Mouse (Mus musculus) liver, adult 2 months (tissue): Measurements from ENCODE around the gene Epn2. TPM values are rescaled to one million over a fixed set of nuclear protein-coding genes. Genes with fewer than 3 reads are reported as not detected.
A peak's percentile ranks its signal among the peaks of the same experiment; 100 is the strongest.
"Not testable (repeated sequence)": the region's sequence is repeated elsewhere in the genome, so short reads cannot be mapped to it uniquely, and the experiment has no call there.

Experiments used
- DNase-seq: peaks from one replicate; pipeline ENCODE4 v3.0.0-alpha.2; 2011; ENCODE audit warnings: low read depth, low spot score; ENCODE audit errors: extremely low read depth
- H3K27ac ChIP-seq: fragments of 200-500 bp; replicated peaks from 2 replicates; pipeline ENCODE4 v1.5.1; 2012; ENCODE audit warnings: low read depth, mild to moderate bottlenecking, control low read depth, inconsistent platforms, low read length; ENCODE audit not compliant: insufficient read depth
- H3K27me3 ChIP-seq: fragments of 200-500 bp; 2 replicates; pipeline ENCODE4 v1.6.1; 2012; ENCODE audit warnings: mild to moderate bottlenecking, moderate library complexity, low read length, inconsistent platforms; ENCODE audit not compliant: control insufficient read depth, insufficient read depth
- H3K36me3 ChIP-seq: fragments of 200-500 bp; 2 replicates; pipeline ENCODE4 v1.6.1; 2012; ENCODE audit warnings: low read length, inconsistent platforms; ENCODE audit not compliant: control insufficient read depth, insufficient read depth
- H3K4me1 ChIP-seq: fragments of 200-500 bp; 2 replicates; pipeline ENCODE4 v1.6.1; 2011; ENCODE audit warnings: low read length; ENCODE audit not compliant: control insufficient read depth, insufficient read depth
- H3K4me3 ChIP-seq: fragments of 200-500 bp; 2 replicates; pipeline ENCODE4 v1.5.1; 2011; ENCODE audit warnings: low read depth, mild to moderate bottlenecking, control low read depth, low read length, moderate library complexity; ENCODE audit not compliant: insufficient read depth
- H3K79me2 ChIP-seq: fragments of 200-500 bp; 2 replicates; pipeline ENCODE4 v1.6.1; 2012; ENCODE audit warnings: inconsistent platforms, mild to moderate bottlenecking, low read length, moderate library complexity; ENCODE audit not compliant: control insufficient read depth, insufficient read depth
- H3K9ac ChIP-seq: fragments of 200-500 bp; 2 replicates; pipeline ENCODE4 v1.6.1; 2012; ENCODE audit warnings: low read depth, mild to moderate bottlenecking, control low read depth, inconsistent platforms, low read length
- CTCF ChIP-seq: fragments of 200-500 bp; IDR thresholded peaks from 2 replicates; pipeline ENCODE4 v1.5.1; 2011; ENCODE audit warnings: low read depth, low read length, control low read depth
- POLR2A ChIP-seq: fragments of 200-500 bp; IDR thresholded peaks from 2 replicates; pipeline ENCODE4 v1.6.1; 2011; ENCODE audit warnings: low read length, control low read depth; ENCODE audit not compliant: insufficient read depth; ENCODE audit errors: extremely low read depth
- WGBS: fragments of 180-500 bp; shearing (Covaris S2); methylation state at CpG from one replicate; pipeline ENCODE4 v1.1.7; 2018; 5-methylcytosine and 5-hydroxymethylcytosine counted together
- polyA plus RNA-seq: library from polyadenylated mRNA; depleted of rRNA; stranded (reverse); fragments of >200 nt; gene quantifications from 2 replicates; pipeline ENCODE4 v1.2.3, GENCODE M21; 2012
- total RNA-seq: library from RNA; depleted of rRNA; stranded (reverse); fragments of >200 nt; gene quantifications from 2 replicates; pipeline ENCODE4 v1.2.3, GENCODE M21; 2014

Gene Epn2
- total and polyA plus RNA-seq, 2 experiments = 4.5 to 5.7 TPM

DNA sequence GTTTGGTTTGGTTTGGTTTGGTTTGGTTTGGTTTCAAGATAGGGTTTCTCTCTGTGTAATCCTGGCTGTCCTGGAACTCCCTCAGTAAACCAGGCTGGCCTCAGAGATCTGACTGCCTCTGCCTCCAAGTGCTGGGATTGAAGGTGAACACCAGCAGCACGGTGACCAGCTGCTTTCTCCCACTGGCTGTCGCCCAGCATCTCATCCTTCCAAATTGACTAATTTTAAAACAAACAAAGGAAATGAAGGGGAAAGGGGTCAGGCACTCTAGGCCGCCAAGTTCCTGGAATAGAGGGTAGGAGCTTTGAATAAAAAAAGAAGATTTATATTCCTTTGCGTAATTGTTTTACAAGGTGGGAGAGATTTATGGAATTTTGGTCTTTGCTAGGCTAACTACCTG is 5.9 kb upstream of the Epn2 start:
- TF ChIP-seq POLR2A (no peak), CTCF (no peak)
- Histone ChIP-seq H3K9ac (no peak overlapping the region), H3K27me3 (no peaks in the 10 kb centered on the region), H3K36me3 (no peaks in the 10 kb centered on the region), H3K4me3 (no peak overlapping the region), H3K27ac (no peak overlapping the region), H3K79me2 (no peaks in the 10 kb centered on the region), H3K4me1 (no peaks in the 10 kb centered on the region)
- WGBS = 53% methylated on average over 4 of the region's 4 CpGs
- no peak for DNase-seq

DNA sequence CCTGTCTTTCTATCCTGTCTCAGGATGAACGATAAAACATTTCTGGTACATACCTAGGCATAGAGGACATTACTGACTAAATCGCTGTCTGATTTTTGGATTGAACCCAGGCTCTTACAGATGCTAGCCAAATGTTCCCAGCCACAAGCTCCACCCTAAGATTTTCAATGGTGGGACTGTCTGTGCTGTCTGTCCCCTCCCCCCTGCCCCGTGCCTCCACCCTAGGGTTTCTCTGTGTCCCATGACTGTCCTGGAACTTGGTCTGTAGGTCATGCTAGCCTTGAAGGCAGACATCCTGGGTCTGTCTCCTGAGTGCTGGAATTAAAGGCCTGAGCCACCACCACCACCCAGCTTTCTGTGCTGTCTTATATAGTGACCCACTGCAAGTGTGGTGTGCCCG is 5.3 kb upstream of the Epn2 start:
- TF ChIP-seq POLR2A = no peak
- no peak overlapping the region for H3K27ac ChIP-seq
- WGBS = 81% methylated on average over 4 of the region's 4 CpGs
- no peak for DNase-seq
- H3K79me2 ChIP-seq = no peaks in the 10 kb centered on the region
- H3K27me3 ChIP-seq = no peaks in the 10 kb centered on the region
- H3K4me3 ChIP-seq = no peak overlapping the region
- H3K36me3 ChIP-seq = no peaks in the 10 kb centered on the region
- no peak overlapping the region for H3K9ac ChIP-seq
- no peaks in the 10 kb centered on the region for H3K4me1 ChIP-seq

DNA sequence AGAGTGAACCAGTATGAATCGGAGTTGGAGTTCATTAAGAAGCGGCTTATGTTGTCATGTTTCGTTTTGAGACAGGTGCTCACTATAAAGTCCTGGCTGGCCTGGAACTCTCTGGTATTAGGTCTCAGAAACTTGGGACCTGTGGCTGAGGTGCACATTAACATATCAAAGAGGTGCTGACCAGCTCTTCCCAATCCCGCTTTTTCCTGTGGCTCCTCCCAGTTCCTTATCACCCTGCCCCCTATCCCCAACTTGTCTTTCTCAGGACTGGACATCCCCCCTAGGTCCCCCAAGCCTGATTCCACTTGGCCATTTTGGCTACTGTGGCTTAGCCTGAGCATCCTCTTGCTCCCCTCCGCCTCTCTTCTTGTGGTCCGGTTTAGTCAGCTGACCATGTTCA is 4.6 kb upstream of the Epn2 start:
- Histone ChIP-seq H3K4me3 (no peak overlapping the region), H3K9ac (no peak overlapping the region), H3K36me3 (no peaks in the 10 kb centered on the region), H3K27me3 (no peaks in the 10 kb centered on the region), H3K4me1 (no peaks in the 10 kb centered on the region), H3K27ac (no peak overlapping the region), H3K79me2 (no peaks in the 10 kb centered on the region)
- 96% methylated on average over 6 of the region's 6 CpGs for WGBS
- no peak for DNase-seq
- TF ChIP-seq CTCF (no peak), POLR2A (no peak)

DNA sequence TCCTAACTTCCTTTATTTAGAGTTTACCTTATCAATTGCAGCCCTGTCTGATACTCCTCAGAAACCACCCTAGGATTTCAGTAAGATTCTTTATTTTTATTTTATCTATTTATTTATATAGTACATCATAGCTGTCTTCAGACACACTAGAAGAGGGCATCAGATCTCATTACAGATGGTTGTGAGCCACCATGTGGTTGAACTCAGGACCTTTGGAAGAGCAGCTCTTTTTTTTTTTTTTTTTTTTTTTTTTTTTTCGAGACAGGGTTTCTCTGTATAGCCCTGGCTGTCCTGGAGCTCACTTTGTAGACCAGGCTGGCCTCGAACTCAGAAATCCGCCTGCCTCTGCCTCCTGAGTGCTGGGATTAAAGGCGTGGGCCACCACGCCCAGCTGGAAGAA is 3.3 kb upstream of the Epn2 start:
- 80% methylated on average over 5 of the region's 5 CpGs for WGBS
- H3K79me2 ChIP-seq, H3K36me3 ChIP-seq, H3K4me1 ChIP-seq, DNase-seq, H3K27ac ChIP-seq, H3K27me3 ChIP-seq, H3K9ac ChIP-seq, H3K4me3 ChIP-seq: not testable (repeated sequence)

DNA sequence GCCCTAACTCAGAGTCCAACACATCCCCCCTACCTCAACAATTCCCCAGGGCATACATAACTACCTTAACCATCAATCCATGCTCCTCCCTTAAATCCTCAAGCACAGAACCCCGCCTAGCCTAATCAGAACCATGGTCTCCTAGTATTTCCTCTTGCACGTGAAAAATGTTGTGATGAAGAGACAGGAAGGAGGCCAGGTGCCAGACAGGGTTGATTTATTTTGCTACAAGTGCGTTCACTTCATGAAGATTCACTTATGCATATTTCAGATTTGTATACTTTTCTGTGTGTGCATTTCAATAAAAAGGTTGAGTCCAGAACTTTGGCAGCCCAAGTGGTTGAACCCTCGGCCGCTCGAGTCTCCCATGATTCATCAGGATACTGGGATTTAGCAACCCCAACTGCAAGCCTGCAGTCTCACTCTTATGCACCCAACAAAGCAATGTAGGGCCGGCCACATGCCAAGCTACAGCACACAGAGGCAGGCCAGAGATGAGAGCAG is 443 bp upstream of the Epn2 start:
- no peak overlapping the region for H3K4me3 ChIP-seq
- H3K79me2 ChIP-seq = peaks cover 5% of the 10 kb centered on the region; the same call in 1 of the 2 replicates
- TF ChIP-seq POLR2A = no peak
- no peak for TF ChIP-seq CTCF
- DNase-seq = no peak
- H3K4me1 ChIP-seq = peaks cover 6% of the 10 kb centered on the region
- no peaks in the 10 kb centered on the region for H3K36me3 ChIP-seq
- WGBS = 85% methylated on average over 7 of the region's 7 CpGs
- H3K27ac ChIP-seq = no peak overlapping the region
- H3K27me3 ChIP-seq = no peaks in the 10 kb centered on the region
- no peak overlapping the region for H3K9ac ChIP-seq

DNA sequence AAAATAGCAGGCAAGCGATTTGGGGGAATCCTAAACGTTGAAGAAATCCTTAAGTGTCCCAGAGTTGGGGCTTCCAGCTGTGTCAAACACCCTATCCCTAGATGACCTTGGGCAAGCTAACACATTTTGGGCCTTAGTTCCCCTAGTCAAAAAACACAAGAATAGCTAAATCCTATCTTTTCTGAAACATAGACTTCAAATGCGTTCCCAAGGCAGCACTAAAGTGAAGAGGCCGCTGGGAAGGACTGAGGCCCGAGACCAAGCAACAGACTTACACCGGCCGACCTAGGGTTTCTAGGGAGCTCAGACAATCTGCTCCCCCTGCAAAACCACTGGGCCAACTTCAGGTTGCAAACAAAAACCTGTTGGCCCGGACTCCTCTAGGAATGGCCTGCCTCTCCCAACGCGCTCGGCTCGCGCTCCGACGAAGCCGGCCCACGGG is 925 bp downstream of the Epn2 start:
- Histone ChIP-seq H3K4me1 (peaks cover 6% of the 10 kb centered on the region), H3K79me2 (peaks cover 10% of the 10 kb centered on the region; the same call in 1 of the 2 replicates), H3K27me3 (no peaks in the 10 kb centered on the region), H3K4me3 (peak overlapping the region; percentile 89), H3K36me3 (no peaks in the 10 kb centered on the region), H3K9ac (peak overlapping the region; percentile 90), H3K27ac (peak overlapping the region; percentile 25; the same call in 1 of the 2 replicates)
- no peak for DNase-seq
- 9% methylated on average over 17 of the region's 17 CpGs for WGBS
- no peak for TF ChIP-seq CTCF
